Mouse (Mus musculus): ENCODE data around the gene Nudt4. TPM values are rescaled to one million over a fixed set of nuclear protein-coding genes. Genes with fewer than 3 reads are reported as not detected.

The Nudt4 gene
- polyA plus RNA-seq, 1 experiment, result 41.2 TPM

DNA sequence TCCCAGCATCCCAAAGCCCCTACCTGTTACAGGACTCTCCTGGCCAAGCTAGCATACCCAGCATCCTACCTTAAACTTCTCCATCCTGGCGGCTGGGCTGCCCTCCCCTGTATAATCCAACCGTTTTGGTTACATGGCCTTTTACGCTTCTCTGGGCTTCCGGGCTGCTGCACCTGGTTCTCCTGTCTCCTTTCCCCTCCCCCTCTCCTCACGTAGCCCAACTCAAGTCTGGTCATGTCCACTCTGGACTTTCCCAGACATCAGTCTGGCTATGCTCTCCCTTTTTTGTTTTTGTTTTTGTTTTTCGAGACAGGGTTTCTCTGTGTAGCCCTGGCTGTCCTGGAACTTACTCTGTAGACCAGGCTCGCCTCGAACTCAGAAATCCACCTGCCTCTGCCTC is 51.3 kb downstream of the Nudt4 start:
- no peak overlapping the region for H3K4me3 ChIP-seq (ENCODE audit: insufficient read depth, poor library complexity, severe bottlenecking)
- TF ChIP-seq USF1 (IDR thresholded peaks at IDR 0.05; ENCODE audit: low read depth) (no peak), MAX (IDR thresholded peaks at IDR 0.05) (no peak), CTCF (IDR thresholded peaks at IDR 0.05; ENCODE audit: control insufficient read depth, insufficient read depth, insufficient read length) (no peak), FOSL1 (IDR thresholded peaks at IDR 0.05; ENCODE audit: insufficient read depth, low read length, poor library complexity, severe bottlenecking) (no peak), MYOG (IDR thresholded peaks at IDR 0.05; ENCODE audit: control insufficient read depth, extremely low read depth, insufficient read length) (no peak), MYOD1 (IDR thresholded peaks at IDR 0.05; ENCODE audit: control insufficient read depth, insufficient read length, low read depth) (no peak)
- no peaks in the 10 kb centered on the region for H3K27me3 ChIP-seq (ENCODE audit: control insufficient read depth, insufficient read depth, insufficient read length)
- peaks cover 27% of the 10 kb centered on the region for H3K79me3 ChIP-seq (ENCODE audit: low read depth)
- H3K36me3 ChIP-seq (ENCODE audit: control insufficient read depth, insufficient read depth), result peaks cover 11% of the 10 kb centered on the region
- no peak overlapping the region for H3ac ChIP-seq (ENCODE audit: control insufficient read depth, insufficient read length, low read depth)
- peaks cover 33% of the 10 kb centered on the region for H3K79me2 ChIP-seq (ENCODE audit: control insufficient read depth, insufficient read depth)

DNA sequence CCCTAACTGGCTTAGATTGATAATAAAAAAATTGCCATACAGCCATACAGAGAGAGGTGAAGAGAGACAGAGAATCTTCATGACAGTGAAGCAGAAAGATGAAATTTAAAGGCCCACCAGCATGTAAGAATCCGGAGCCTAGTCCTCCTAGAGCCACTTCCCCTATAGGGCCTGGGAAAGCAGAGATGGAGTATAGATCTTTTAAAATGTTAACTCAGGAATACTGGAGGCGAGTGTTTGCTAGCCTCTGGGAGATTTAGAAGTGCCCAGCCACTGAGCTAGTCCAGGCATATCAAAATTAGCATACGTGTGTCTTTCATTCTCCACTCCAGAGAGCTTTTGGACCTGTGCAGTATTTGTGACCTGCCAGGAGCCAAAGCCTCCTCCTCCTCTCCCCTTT is 54.7 kb downstream of the Nudt4 start:
- peaks cover 4% of the 10 kb centered on the region for H3K79me2 ChIP-seq (ENCODE audit: control insufficient read depth, insufficient read depth)
- TF ChIP-seq USF1 (IDR thresholded peaks at IDR 0.05; ENCODE audit: low read depth) (no peak), MYOG (IDR thresholded peaks at IDR 0.05; ENCODE audit: control insufficient read depth, extremely low read depth, insufficient read length) (no peak), CEBPB (IDR thresholded peaks at IDR 0.05; ENCODE audit: low read depth) (no peak), CTCF (IDR thresholded peaks at IDR 0.05; ENCODE audit: control insufficient read depth, insufficient read depth, insufficient read length) (no peak), MAX (IDR thresholded peaks at IDR 0.05) (no peak)

DNA sequence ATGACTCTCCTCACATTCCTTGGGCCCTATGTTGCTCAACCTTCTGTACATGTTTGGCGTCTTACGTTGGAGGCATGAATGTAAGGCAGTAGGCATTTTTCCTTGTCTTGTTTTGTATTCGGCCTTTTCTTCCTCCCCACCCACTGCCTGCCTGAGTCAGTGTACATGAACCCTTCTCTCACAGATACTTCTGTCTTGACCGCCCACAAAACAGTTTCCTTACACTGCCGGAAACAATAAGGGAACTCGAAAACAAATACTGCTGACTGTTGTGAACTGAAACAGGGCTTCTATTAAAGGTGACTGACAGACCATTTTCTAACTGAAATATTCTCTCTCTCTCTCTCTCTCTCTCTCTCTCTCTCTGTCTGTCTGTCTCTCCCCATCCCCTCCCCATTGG is 55.2 kb downstream of the Nudt4 start:
- peak; percentile 28 for TF ChIP-seq CEBPB (IDR thresholded peaks at IDR 0.05; ENCODE audit: low read depth)
- TF ChIP-seq MYOG (IDR thresholded peaks at IDR 0.05; ENCODE audit: control insufficient read depth, extremely low read depth, insufficient read length), result no peak
- no peaks in the 10 kb centered on the region for H3K79me3 ChIP-seq (ENCODE audit: low read depth)
- no peaks in the 10 kb centered on the region for H3K79me2 ChIP-seq (ENCODE audit: control insufficient read depth, insufficient read depth)
- no peak overlapping the region for H3ac ChIP-seq (ENCODE audit: control insufficient read depth, insufficient read length, low read depth)
- H3K27me3 ChIP-seq (ENCODE audit: control insufficient read depth, insufficient read depth, insufficient read length), result no peaks in the 10 kb centered on the region
- no peak overlapping the region for H3K4me3 ChIP-seq (ENCODE audit: insufficient read depth, poor library complexity, severe bottlenecking)
- H3K36me3 ChIP-seq (ENCODE audit: control insufficient read depth, insufficient read depth), result no peaks in the 10 kb centered on the region

More for the DNA sequence above, 54.7 kb downstream of the Nudt4 start:
- H3K4me3 ChIP-seq (ENCODE audit: insufficient read depth, poor library complexity, severe bottlenecking), result no peak overlapping the region
- no peaks in the 10 kb centered on the region for H3K36me3 ChIP-seq (ENCODE audit: control insufficient read depth, insufficient read depth)
- H3K79me3 ChIP-seq (ENCODE audit: low read depth), result peaks cover 2% of the 10 kb centered on the region
- H3ac ChIP-seq (ENCODE audit: control insufficient read depth, insufficient read length, low read depth), result no peak overlapping the region
- no peaks in the 10 kb centered on the region for H3K27me3 ChIP-seq (ENCODE audit: control insufficient read depth, insufficient read depth, insufficient read length)

DNA sequence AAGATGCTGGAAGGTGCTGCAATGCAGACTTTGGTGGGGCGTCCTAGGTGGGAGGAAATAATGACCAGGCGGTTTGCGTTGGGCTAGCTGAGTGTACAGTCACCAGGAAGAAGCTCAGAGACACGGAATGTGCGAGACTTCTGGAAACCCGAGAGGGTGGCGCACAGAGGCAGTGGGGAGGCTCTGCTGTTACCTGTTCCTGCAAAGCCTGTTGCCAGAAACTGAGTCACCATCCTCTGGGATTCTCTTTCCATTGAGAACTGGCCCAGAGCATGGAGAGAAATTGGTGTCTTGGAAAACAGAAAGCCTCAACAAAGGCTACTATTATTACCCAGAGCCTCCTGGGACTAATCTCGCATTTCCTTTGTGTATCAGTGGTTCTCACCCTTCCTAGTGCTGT is 55.8 kb downstream of the Nudt4 start:
- no peaks in the 10 kb centered on the region for H3K79me2 ChIP-seq (ENCODE audit: control insufficient read depth, insufficient read depth)
- no peaks in the 10 kb centered on the region for H3K36me3 ChIP-seq (ENCODE audit: control insufficient read depth, insufficient read depth)
- TF ChIP-seq FOSL1 (IDR thresholded peaks at IDR 0.05; ENCODE audit: insufficient read depth, low read length, poor library complexity, severe bottlenecking), result no peak
- TF ChIP-seq CEBPB (IDR thresholded peaks at IDR 0.05; ENCODE audit: low read depth), result no peak
- no peak for TF ChIP-seq CTCF (IDR thresholded peaks at IDR 0.05; ENCODE audit: control insufficient read depth, insufficient read depth, insufficient read length)
- TF ChIP-seq USF1 (IDR thresholded peaks at IDR 0.05; ENCODE audit: low read depth), result no peak
- TF ChIP-seq MAX (IDR thresholded peaks at IDR 0.05), result no peak
- TF ChIP-seq MYOD1 (IDR thresholded peaks at IDR 0.05; ENCODE audit: control insufficient read depth, insufficient read length, low read depth), result no peak
- TF ChIP-seq MYOG (IDR thresholded peaks at IDR 0.05; ENCODE audit: control insufficient read depth, extremely low read depth, insufficient read length), result no peak
- no peaks in the 10 kb centered on the region for H3K79me3 ChIP-seq (ENCODE audit: low read depth)
- H3K4me3 ChIP-seq (ENCODE audit: insufficient read depth, poor library complexity, severe bottlenecking), result no peak overlapping the region
- H3ac ChIP-seq (ENCODE audit: control insufficient read depth, insufficient read length, low read depth), result no peak overlapping the region
- H3K27me3 ChIP-seq (ENCODE audit: control insufficient read depth, insufficient read depth, insufficient read length), result no peaks in the 10 kb centered on the region

DNA sequence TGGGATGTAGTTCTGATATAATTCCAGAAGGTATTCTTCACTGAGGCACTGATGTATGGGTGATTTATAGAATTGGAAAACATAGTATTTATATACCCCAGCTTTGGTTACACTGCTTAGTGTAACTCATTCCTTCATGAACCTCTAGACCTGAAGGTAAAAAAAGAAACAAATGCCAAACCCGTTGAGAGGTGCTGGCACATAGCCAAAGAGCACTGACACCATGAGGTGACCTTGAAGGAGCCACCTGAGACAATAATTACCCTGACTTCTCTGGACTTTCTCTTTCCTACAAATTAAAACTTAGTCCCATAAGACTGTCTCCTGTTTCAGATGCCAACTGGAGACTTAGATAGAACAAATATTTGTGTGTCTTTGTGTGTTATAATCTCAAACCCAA is 59.6 kb downstream of the Nudt4 start:
- TF ChIP-seq CTCF (IDR thresholded peaks at IDR 0.05; ENCODE audit: control insufficient read depth, insufficient read depth, insufficient read length) (no peak), USF1 (IDR thresholded peaks at IDR 0.05; ENCODE audit: low read depth) (no peak), MYOD1 (IDR thresholded peaks at IDR 0.05; ENCODE audit: control insufficient read depth, insufficient read length, low read depth) (no peak), MYOG (IDR thresholded peaks at IDR 0.05; ENCODE audit: control insufficient read depth, extremely low read depth, insufficient read length) (no peak), MAX (IDR thresholded peaks at IDR 0.05) (no peak), FOSL1 (IDR thresholded peaks at IDR 0.05; ENCODE audit: insufficient read depth, low read length, poor library complexity, severe bottlenecking) (no peak), CEBPB (IDR thresholded peaks at IDR 0.05; ENCODE audit: low read depth) (no peak)
- no peak overlapping the region for H3K4me3 ChIP-seq (ENCODE audit: insufficient read depth, poor library complexity, severe bottlenecking)
- H3K36me3 ChIP-seq (ENCODE audit: control insufficient read depth, insufficient read depth), result no peaks in the 10 kb centered on the region
- peaks cover 10% of the 10 kb centered on the region for H3K79me3 ChIP-seq (ENCODE audit: low read depth)
- peaks cover 23% of the 10 kb centered on the region for H3K79me2 ChIP-seq (ENCODE audit: control insufficient read depth, insufficient read depth)
- H3ac ChIP-seq (ENCODE audit: control insufficient read depth, insufficient read length, low read depth), result no peak overlapping the region
- no peaks in the 10 kb centered on the region for H3K27me3 ChIP-seq (ENCODE audit: control insufficient read depth, insufficient read depth, insufficient read length)

DNA sequence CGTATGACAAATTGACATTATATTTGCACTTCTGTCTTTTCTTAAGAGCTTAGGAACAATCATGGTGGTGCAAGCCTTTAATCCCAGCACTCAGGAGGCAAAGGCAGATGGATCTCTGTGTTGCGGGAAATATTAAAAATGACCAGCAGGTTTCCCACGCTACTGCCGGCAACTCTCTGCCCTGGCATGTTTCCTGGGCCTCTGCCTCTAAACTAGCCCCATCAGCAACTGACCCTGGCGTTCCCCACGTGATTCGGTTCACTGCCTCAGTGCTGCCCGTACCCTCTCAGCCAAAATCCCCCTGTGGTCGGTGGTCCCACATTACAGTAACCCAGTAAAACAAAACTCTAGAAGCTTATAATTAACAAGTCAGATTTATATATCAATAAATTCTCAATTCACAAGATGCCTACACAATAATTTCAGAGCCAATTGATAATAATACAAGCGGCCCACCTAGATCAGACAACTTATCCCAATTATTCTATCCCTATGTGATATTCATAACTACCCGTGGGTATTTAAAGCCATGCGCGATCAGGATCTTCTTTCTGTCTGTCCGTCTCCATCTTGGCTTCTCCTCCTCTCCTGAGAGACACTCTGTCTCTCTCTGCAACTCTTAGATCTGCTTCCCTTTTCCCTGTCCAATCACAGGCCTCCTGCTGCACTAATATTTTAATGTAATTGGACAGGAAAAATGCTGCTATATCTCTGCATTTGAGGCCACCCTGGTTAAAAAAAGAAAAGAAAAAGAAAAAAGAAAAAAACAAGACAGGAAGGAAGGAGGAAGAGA is 60.3 kb downstream of the Nudt4 start:
- H3K79me2 ChIP-seq (ENCODE audit: control insufficient read depth, insufficient read depth), result peaks cover 30% of the 10 kb centered on the region
- H3K36me3 ChIP-seq (ENCODE audit: control insufficient read depth, insufficient read depth), result peaks cover 5% of the 10 kb centered on the region
- H3K27me3 ChIP-seq (ENCODE audit: control insufficient read depth, insufficient read depth, insufficient read length), result no peaks in the 10 kb centered on the region
- H3K4me3 ChIP-seq (ENCODE audit: insufficient read depth, poor library complexity, severe bottlenecking), result no peak overlapping the region
- no peak for TF ChIP-seq CEBPB (IDR thresholded peaks at IDR 0.05; ENCODE audit: low read depth)
- no peak for TF ChIP-seq MYOD1 (IDR thresholded peaks at IDR 0.05; ENCODE audit: control insufficient read depth, insufficient read length, low read depth)
- no peak for TF ChIP-seq FOSL1 (IDR thresholded peaks at IDR 0.05; ENCODE audit: insufficient read depth, low read length, poor library complexity, severe bottlenecking)
- TF ChIP-seq MYOG (IDR thresholded peaks at IDR 0.05; ENCODE audit: control insufficient read depth, extremely low read depth, insufficient read length), result no peak
- TF ChIP-seq MAX (IDR thresholded peaks at IDR 0.05), result no peak
- TF ChIP-seq USF1 (IDR thresholded peaks at IDR 0.05; ENCODE audit: low read depth), result no peak
- TF ChIP-seq CTCF (IDR thresholded peaks at IDR 0.05; ENCODE audit: control insufficient read depth, insufficient read depth, insufficient read length), result no peak
- no peak overlapping the region for H3ac ChIP-seq (ENCODE audit: control insufficient read depth, insufficient read length, low read depth)
- peaks cover 10% of the 10 kb centered on the region for H3K79me3 ChIP-seq (ENCODE audit: low read depth)

All from C2C12 (cell line).